Mouse (Mus musculus) left cerebral cortex, postnatal 4 days (tissue): ENCODE results near the gene Kpna2. TPM values are rescaled to one million over a fixed set of nuclear protein-coding genes. Genes with fewer than 3 reads are reported as not detected.
"Not testable (repeated sequence)": the region's sequence is repeated elsewhere in the genome, so short reads cannot be mapped to it uniquely, and the experiment has no call there.

Source experiments
- DNase-seq: peaks from one replicate; pipeline ENCODE4 v3.0.0-alpha.2; 2022
- intact Hi-C: fragments of 180-260 bp; cut with DNase I; formaldehyde crosslinking; loops from one replicate; pipeline ENCODE4 v1.15.1; 2025
- total RNA-seq, 2 experiments: library from RNA; stranded (reverse); gene quantifications; 2 replicates each; pipeline ENCODE4 v1.2.3; 2021

The Kpna2 gene
- total RNA-seq, 2 experiments from 2014 or later, result 43.4 to 53.2 TPM

GRCm38 (mm10) chr11:106994246-106995085 lies 4.9 kb downstream of the Kpna2 start:
- DNase-seq, result no peak
- intact Hi-C loops, result no loop called here

- no peak for DNase-seq
- intact Hi-C loops, result no loop called here
These were observed 12.0 kb downstream of the Kpna2 start for GRCm38 (mm10) chr11:106987384-106987783.

- intact Hi-C loops, DNase-seq: not testable (repeated sequence)
These were observed 13.2 kb downstream of the Kpna2 start for GRCm38 (mm10) chr11:106985979-106986604.

GRCm38 (mm10) chr11:106982351-106982750 lies 17.0 kb downstream of the Kpna2 start:
- DNase-seq, result no peak
- intact Hi-C loops, result no loop called here

GRCm38 (mm10) chr11:106981787-106982186 lies 17.6 kb downstream of the Kpna2 start:
- intact Hi-C loops, result no loop called here
- no peak for DNase-seq

GRCm38 (mm10) chr11:106980455-106980854 lies 18.9 kb downstream of the Kpna2 start:
- intact Hi-C loops, result no loop called here
- DNase-seq, result peak; percentile 21

GRCm38 (mm10) chr11:106976194-106976593 lies 23.1 kb downstream of the Kpna2 start:
- intact Hi-C loops, result loop anchor here (10.0 kb wide), 1 partner anchor 121 kb away; no protein-coding TSS in a partner anchor
- peak; percentile 13 for DNase-seq

GRCm38 (mm10) chr11:106975419-106976177 lies 23.7 kb downstream of the Kpna2 start:
- intact Hi-C loops, result loop anchor here (10.0 kb wide), 1 partner anchor 121 kb away; no protein-coding TSS in a partner anchor
- no peak for DNase-seq

- no peak for DNase-seq
- intact Hi-C loops, result loop anchor here (10.0 kb wide), 1 partner anchor 120 kb away; no protein-coding TSS in a partner anchor
These were observed 24.9 kb downstream of the Kpna2 start for GRCm38 (mm10) chr11:106974440-106974839.

GRCm38 (mm10) chr11:106973016-106973415 lies 26.3 kb downstream of the Kpna2 start:
- intact Hi-C loops, result loop anchor here (10.0 kb wide), 1 partner anchor 118 kb away; no protein-coding TSS in a partner anchor
- DNase-seq, result no peak

- intact Hi-C loops, result loop anchor here (10.0 kb wide), 1 partner anchor 115 kb away; no protein-coding TSS in a partner anchor
These were observed 29.5 kb downstream of the Kpna2 start for GRCm38 (mm10) chr11:106969798-106970197.

GRCm38 (mm10) chr11:106967630-106968029 lies 31.7 kb downstream of the Kpna2 start:
- intact Hi-C loops, result no loop called here
- no peak for DNase-seq

More at GRCm38 (mm10) chr11:106969798-106970197, 29.5 kb downstream of the Kpna2 start:
- no peak for DNase-seq

- DNase-seq, result no peak
- intact Hi-C loops, result no loop called here
These were observed 33.5 kb downstream of the Kpna2 start for GRCm38 (mm10) chr11:106965881-106966280.

- no peak for DNase-seq
- intact Hi-C loops, result no loop called here
These were observed 37.0 kb downstream of the Kpna2 start for GRCm38 (mm10) chr11:106962310-106962709.

- no peak for DNase-seq
- intact Hi-C loops, result no loop called here
These were observed 37.8 kb downstream of the Kpna2 start for GRCm38 (mm10) chr11:106961471-106962081.

GRCm38 (mm10) chr11:106959121-106959520 lies 40.2 kb downstream of the Kpna2 start:
- intact Hi-C loops, result no loop called here
- no peak for DNase-seq

GRCm38 (mm10) chr11:106958407-106959071 lies 40.8 kb downstream of the Kpna2 start:
- intact Hi-C loops, result no loop called here
- DNase-seq, result no peak

GRCm38 (mm10) chr11:106957271-106957980 lies 41.9 kb downstream of the Kpna2 start:
- intact Hi-C loops, result no loop called here
- DNase-seq, result peak; percentile 13

- no peak for DNase-seq
- intact Hi-C loops, result no loop called here
These were observed 44.8 kb downstream of the Kpna2 start for GRCm38 (mm10) chr11:106954566-106954965.
